Mouse (Mus musculus) neural tube, embryonic 12.5 days (tissue): ENCODE measurements at regions not wholly inside any gene's neighbourhood (a gene's known extent, or its start where the extent isn't known, plus 50 kb on each side); places are given as distances from the start of the nearest gene placed in this dataset.

Source experiments
- ATAC-seq: fragments of 200-750 bp; cut with Nextera tagmentation; 2 replicates; pipeline ENCODE4 v1.8.0; 2017; ENCODE audit warnings: low read depth, mild to moderate bottlenecking, moderate TSS enrichment, moderate library complexity; ENCODE audit not compliant: low FRiP score
- H3K27ac ChIP-seq: fragments of 300-500 bp; sonication (generic); 2 replicates; pipeline ENCODE4 v1.5.1; 2016
- H3K27me3 ChIP-seq: fragments of 300-500 bp; sonication (generic); replicated peaks from 2 replicates; pipeline ENCODE4 v1.6.1; 2016; ENCODE audit warnings: mild to moderate bottlenecking
- H3K36me3 ChIP-seq: fragments of 300-500 bp; sonication (generic); 2 replicates; pipeline ENCODE4 v1.6.1; 2016; ENCODE audit warnings: mild to moderate bottlenecking
- H3K4me1 ChIP-seq: fragments of 300-500 bp; sonication (generic); 2 replicates; pipeline ENCODE4 v1.6.1; 2016
- H3K4me2 ChIP-seq: fragments of 300-500 bp; sonication (generic); replicated peaks from 2 replicates; pipeline ENCODE4 v1.6.1; 2016; ENCODE audit warnings: mild to moderate bottlenecking
- H3K4me3 ChIP-seq: fragments of 300-500 bp; sonication (generic); 2 replicates; pipeline ENCODE4 v1.5.1; 2016
- H3K9ac ChIP-seq: fragments of 300-500 bp; sonication (generic); 2 replicates; pipeline ENCODE4 v1.6.1; 2016; ENCODE audit warnings: mild to moderate bottlenecking
- H3K9me3 ChIP-seq: fragments of 300-500 bp; sonication (generic); 2 replicates; pipeline ENCODE4 v1.6.1; 2016; ENCODE audit warnings: mild to moderate bottlenecking
- WGBS: fragments of 180-500 bp; shearing (Covaris S2); methylation state at CpG from one replicate; pipeline ENCODE4 v1.1.7; 2016; 5-methylcytosine and 5-hydroxymethylcytosine counted together

DNA sequence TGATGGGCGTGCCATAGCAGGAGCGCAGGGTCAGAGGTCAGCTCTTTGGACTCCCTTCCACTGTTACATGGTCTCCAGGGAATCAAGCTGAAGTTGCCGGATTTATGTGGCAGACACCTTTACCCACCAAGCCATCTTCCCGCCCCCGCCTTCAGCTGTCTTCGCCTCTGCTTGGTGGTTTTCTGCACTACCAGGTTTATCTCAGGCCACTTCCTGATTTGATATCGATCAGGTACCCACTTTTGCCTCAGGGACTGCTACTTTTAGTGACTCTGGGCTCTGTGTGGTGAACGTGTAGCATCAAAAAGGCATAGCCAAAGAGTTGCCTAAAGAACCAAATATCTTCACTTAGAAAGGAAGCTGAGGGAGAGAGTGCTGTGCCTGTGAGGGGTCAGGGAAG lies 75.5 kb upstream of the Mrps10 start:
- Histone ChIP-seq H3K4me2 (no peak overlapping the region), H3K27ac (no peak overlapping the region), H3K4me3 (no peak overlapping the region), H3K4me1 (0 out of 2 replicates have a peak, but pooled peaks cover 6% of the 10 kb centered on the region), H3K9me3 (no peaks in the 10 kb centered on the region), H3K36me3 (peaks cover 6% of the 10 kb centered on the region; the same call in 1 of the 2 replicates), H3K9ac (no peak overlapping the region), H3K27me3 (no peaks in the 10 kb centered on the region)
- WGBS, result 91% methylated on average over 8 of the region's 8 CpGs
- ATAC-seq, result no peak

DNA sequence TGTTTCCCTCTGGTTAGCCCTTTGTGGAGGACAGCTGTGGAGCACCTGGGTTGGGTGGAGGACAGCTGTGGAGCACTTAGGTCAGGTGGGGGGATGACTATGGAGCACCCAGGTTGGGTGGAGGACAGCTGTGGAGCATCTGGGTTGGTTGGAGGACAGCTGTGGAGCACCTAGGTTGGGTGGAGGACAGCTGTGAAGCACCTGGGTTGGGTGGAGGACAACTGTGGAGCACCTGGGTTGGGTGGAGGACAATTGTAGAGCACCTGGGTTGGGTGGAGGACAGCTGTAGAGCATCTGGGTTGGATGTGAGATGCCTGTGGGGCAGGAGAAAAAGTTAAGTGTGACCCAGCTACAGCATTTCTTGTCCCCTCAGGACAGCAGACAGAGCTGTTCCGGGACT lies 77.1 kb upstream of the Mrps10 start:
- Histone ChIP-seq H3K9ac (no peak overlapping the region), H3K27me3 (no peaks in the 10 kb centered on the region), H3K27ac (no peak overlapping the region), H3K4me1 (0 out of 2 replicates have a peak, but pooled peaks cover 6% of the 10 kb centered on the region), H3K4me3 (no peak overlapping the region), H3K36me3 (peaks cover 21% of the 10 kb centered on the region), H3K9me3 (no peaks in the 10 kb centered on the region), H3K4me2 (no peak overlapping the region)
- ATAC-seq, result no peak
- 96% methylated on average over 1 of the region's 1 CpGs for WGBS

DNA sequence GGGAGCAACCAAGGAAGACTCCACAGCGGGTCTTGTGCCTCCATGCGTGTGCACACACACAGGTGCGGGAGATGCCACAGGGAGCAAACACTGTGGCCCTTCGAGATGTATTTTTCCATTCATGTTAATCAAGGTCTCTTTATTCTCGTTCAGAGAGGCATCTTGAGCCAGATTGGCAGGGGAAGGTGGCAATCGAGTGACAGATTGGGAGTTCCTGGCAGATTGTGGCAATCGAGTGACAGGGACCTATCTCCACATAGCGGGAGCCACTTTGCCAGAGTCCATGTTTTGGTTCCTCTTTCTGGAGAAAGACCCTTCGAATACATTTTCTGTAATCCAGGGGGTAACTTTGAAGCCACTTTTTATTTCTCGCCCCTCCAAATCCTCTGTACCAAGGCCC lies 83.1 kb upstream of the Mrps10 start:
- no peaks in the 10 kb centered on the region for H3K4me1 ChIP-seq
- H3K9me3 ChIP-seq, result no peaks in the 10 kb centered on the region
- WGBS, result 94% methylated on average over 10 of the region's 10 CpGs
- no peak for ATAC-seq
- H3K9ac ChIP-seq, result no peak overlapping the region
- no peak overlapping the region for H3K4me2 ChIP-seq
- H3K36me3 ChIP-seq, result peaks cover 28% of the 10 kb centered on the region
- no peaks in the 10 kb centered on the region for H3K27me3 ChIP-seq
- no peak overlapping the region for H3K4me3 ChIP-seq
- no peak overlapping the region for H3K27ac ChIP-seq

DNA sequence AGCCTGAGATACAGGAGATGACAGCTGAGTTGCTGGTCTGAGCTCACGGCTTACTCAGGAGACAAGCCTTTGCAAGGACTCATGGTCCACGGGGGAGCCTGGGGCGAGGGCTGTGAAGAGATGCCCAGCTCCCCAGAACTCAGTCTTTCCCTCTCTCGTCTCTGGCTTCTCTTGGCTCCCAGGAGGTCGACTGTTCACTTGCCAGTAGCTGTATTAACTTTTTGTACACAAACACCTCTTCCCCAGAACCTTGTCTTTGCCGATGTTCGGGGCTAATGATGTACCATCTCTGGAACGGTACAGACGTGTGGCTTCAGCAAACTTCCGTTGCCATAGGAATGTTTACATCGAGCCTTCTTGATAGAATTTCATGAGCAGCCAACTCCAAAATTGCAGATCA lies 84.5 kb upstream of the Mrps10 start:
- 86% methylated on average over 11 of the region's 11 CpGs for WGBS
- Histone ChIP-seq H3K4me1 (no peaks in the 10 kb centered on the region), H3K27me3 (no peaks in the 10 kb centered on the region), H3K27ac (no peak overlapping the region), H3K9ac (no peak overlapping the region), H3K4me2 (no peak overlapping the region), H3K9me3 (no peaks in the 10 kb centered on the region), H3K36me3 (peaks cover 28% of the 10 kb centered on the region), H3K4me3 (no peak overlapping the region)
- no peak for ATAC-seq

DNA sequence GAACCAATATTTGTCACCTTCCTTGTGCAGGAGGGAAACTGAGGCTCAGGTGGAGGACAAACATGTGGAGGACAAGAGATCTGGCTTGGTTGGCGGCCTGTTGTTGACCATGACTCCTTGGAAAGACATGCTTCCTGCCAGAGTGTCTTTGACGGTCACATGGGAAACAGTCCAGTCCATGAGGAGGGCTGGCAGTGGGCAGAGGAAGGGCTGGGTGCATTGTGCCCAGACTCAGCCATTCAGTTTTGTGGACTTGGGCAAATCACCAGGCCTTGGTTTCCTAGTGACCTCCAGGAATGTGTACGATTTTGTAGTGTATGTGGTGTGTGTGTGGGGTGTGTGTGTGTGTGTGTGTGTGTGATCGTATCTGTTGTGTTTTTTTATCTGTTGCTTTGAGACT lies 85.5 kb upstream of the Mrps10 start:
- H3K27ac ChIP-seq, result no peak overlapping the region
- H3K9me3 ChIP-seq, result no peaks in the 10 kb centered on the region
- H3K4me1 ChIP-seq, result no peaks in the 10 kb centered on the region
- peaks cover 22% of the 10 kb centered on the region for H3K36me3 ChIP-seq
- no peak overlapping the region for H3K4me2 ChIP-seq
- ATAC-seq, result no peak
- WGBS, result 95% methylated on average over 4 of the region's 4 CpGs
- H3K27me3 ChIP-seq, result no peaks in the 10 kb centered on the region
- no peak overlapping the region for H3K4me3 ChIP-seq
- no peak overlapping the region for H3K9ac ChIP-seq

DNA sequence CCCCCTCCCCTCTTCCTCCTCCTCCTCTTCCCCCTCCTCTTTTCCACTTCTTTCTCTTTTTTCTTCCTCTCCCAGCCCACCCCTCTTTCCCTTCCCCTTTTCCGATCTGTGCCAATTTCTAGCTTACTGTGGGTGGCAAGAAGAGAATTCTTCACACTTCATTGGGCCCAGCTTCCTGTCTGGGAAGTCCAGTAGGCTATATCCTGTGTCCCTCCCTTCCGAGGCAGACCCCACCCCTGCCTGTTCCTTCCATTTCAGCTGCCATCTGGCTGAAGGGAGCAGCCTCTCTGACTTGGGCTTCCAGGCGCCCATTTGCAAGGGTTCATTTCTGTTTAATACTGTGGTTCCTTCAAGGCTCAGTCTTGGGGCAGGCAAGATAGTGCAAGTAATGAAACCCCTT lies 86.2 kb upstream of the Mrps10 start:
- no peak overlapping the region for H3K9ac ChIP-seq
- ATAC-seq, result no peak
- WGBS, result 61% methylated on average over 3 of the region's 3 CpGs

DNA sequence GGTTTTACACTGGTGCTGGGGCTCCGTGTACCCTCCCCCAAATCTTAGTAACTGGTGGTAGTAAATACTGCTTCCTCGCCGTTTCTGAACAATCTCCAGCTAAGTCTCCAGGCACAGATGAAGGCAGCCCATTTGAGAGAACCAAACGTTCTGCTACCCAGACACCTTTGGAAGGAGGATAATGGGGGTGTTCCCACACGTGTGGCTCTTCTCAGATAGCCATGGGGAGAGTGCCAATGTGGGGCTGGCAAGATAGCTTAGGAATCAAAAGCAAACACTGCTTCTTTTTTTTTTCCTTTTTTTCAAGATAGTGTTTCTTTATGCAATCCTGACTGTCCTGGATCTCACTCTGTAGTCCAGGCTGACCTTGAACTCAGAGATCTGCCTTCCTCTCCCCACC lies 90.8 kb upstream of the Mrps10 start:
- H3K4me3 ChIP-seq, result no peak overlapping the region
- no peak overlapping the region for H3K27ac ChIP-seq
- no peaks in the 10 kb centered on the region for H3K27me3 ChIP-seq
- H3K9me3 ChIP-seq, result no peaks in the 10 kb centered on the region
- WGBS, result 88% methylated on average over 5 of the region's 5 CpGs
- H3K4me1 ChIP-seq, result peaks cover 8% of the 10 kb centered on the region; the same call in 1 of the 2 replicates
- ATAC-seq, result no peak
- peaks cover 6% of the 10 kb centered on the region for H3K36me3 ChIP-seq
- H3K4me2 ChIP-seq, result no peak overlapping the region
- no peak overlapping the region for H3K9ac ChIP-seq

More for the DNA sequence above, 86.2 kb upstream of the Mrps10 start:
- no peaks in the 10 kb centered on the region for H3K9me3 ChIP-seq
- H3K4me3 ChIP-seq, result no peak overlapping the region
- no peak overlapping the region for H3K27ac ChIP-seq
- no peaks in the 10 kb centered on the region for H3K27me3 ChIP-seq
- no peak overlapping the region for H3K4me2 ChIP-seq
- peaks cover 18% of the 10 kb centered on the region for H3K36me3 ChIP-seq
- no peaks in the 10 kb centered on the region for H3K4me1 ChIP-seq

DNA sequence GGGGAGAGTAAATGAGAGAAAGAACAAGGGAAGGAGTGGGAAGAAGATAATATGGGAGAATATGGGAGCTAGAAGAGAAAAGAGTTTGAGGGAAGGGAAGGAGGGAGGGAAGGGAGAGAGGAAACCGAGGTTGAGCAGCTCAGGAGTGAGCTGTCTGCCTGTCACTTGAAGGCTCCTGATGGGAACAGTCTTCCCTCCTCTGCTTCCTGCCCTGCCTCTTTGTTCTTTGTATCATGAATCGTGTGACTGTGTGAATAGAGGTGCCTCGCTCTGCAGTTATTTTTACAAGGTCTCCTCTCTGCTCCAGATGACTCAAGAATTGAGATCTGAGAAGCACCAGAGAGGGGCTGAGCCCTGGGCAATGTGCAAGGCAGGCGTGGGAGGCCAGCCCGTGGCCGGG lies 92.0 kb upstream of the Mrps10 start:
- Histone ChIP-seq H3K9me3 (no peaks in the 10 kb centered on the region), H3K4me1 (peaks cover 8% of the 10 kb centered on the region; the same call in 1 of the 2 replicates), H3K27ac (no peak overlapping the region), H3K4me3 (no peak overlapping the region), H3K9ac (no peak overlapping the region), H3K36me3 (peaks cover 6% of the 10 kb centered on the region), H3K27me3 (no peaks in the 10 kb centered on the region), H3K4me2 (no peak overlapping the region)
- no peak for ATAC-seq
- WGBS, result 64% methylated on average over 6 of the region's 6 CpGs

DNA sequence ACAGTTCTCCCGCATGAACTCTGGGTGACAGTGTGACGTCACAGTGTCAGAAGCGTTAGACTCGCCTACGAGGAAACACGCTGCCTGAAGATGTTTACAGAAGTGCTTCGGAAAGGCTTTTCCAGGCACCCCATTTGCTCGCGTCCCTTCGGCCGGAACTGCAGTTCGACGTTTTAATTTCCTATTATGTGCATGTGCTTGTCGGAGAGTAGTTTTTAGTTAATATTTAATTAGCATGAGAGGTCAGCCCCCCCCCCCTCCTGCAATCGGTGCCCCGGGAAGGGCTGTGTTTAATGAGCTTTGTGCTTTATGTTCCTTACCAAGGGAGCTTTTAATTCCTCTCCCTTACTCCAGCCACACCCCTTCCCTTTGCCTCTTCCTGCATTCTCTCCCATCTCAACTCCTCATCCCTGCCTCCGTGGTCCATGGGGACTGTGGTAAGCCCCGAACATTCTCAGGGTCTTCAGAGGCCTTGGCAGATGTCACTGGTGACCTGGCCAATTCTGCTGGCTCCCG lies 92.8 kb upstream of the Mrps10 start:
- peaks cover 6% of the 10 kb centered on the region for H3K36me3 ChIP-seq
- no peak overlapping the region for H3K27ac ChIP-seq
- WGBS, result 66% methylated on average over 19 of the region's 19 CpGs

DNA sequence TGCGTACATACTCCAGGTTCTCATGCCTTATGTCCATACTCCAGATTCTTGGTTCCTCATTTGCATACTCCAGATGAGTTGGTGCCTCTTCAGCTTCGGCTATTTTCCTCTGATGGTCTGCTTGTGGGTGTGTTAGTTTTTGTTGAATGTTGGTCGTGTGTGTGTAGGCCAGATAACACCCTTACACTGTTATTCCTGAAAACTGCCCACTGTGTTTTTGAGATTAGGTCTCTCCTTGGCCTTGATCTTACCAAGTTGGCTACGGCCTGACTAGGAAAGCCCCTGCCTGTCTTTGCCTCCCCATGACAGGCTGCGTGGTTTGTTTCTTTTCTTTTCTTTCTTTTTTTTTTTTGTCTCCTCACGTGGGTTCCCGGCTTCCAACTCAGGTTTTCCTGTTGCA lies 95.4 kb upstream of the Mrps10 start:
- H3K9me3 ChIP-seq, result no peaks in the 10 kb centered on the region

More for the DNA sequence above, 92.8 kb upstream of the Mrps10 start:
- Histone ChIP-seq H3K9me3 (no peaks in the 10 kb centered on the region), H3K4me3 (no peak overlapping the region), H3K27me3 (no peaks in the 10 kb centered on the region), H3K9ac (no peak overlapping the region), H3K4me2 (no peak overlapping the region), H3K4me1 (peaks cover 8% of the 10 kb centered on the region; the same call in 1 of the 2 replicates)
- ATAC-seq, result peak; percentile 41

DNA sequence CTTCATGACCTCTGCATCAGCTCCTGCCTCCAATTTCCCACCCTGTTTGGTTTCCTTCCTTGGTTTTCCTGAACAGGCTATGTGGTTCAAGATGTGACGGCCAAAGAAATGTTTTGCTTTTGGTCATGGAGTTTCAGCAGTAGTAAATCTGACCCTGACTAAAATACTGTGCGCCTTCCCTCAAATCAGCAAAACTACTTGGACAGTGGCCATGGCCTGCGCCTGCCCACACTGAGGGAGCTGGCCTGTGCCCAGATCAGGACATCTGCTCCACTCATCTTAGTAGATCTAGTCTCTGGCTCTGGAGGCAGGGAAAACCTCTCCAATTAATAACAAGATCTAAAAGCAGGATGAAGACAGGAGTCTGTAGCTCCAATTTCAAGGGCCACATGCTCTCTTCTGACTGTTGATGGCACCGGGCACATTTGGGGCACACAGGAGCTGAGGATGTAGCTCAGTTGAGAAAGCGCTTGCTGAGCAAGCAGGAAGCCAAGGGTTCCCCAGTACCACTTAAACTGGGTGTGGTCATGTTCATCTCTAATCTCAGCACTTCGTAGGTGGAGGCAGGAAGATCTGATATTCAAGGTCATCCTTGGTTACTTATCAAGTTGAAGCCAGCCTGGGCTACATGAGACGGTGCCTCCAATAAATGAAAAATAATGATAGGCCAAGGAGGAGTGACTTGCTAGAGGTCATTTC lies 96.6 kb upstream of the Mrps10 start:
- no peak overlapping the region for H3K9ac ChIP-seq
- peaks cover 8% of the 10 kb centered on the region; the same call in 1 of the 2 replicates for H3K4me1 ChIP-seq
- ATAC-seq, result no peak
- no peak overlapping the region for H3K4me2 ChIP-seq
- no peak overlapping the region for H3K4me3 ChIP-seq
- H3K36me3 ChIP-seq, result peaks cover 6% of the 10 kb centered on the region
- H3K27ac ChIP-seq, result no peak overlapping the region
- WGBS, result 89% methylated on average over 7 of the region's 7 CpGs
- H3K9me3 ChIP-seq, result 0 out of 2 replicates have a peak, but pooled peaks cover 3% of the 10 kb centered on the region
- H3K27me3 ChIP-seq, result no peaks in the 10 kb centered on the region

More for the DNA sequence above, 95.4 kb upstream of the Mrps10 start:
- H3K4me1 ChIP-seq, result peaks cover 8% of the 10 kb centered on the region; the same call in 1 of the 2 replicates
- H3K27me3 ChIP-seq, result no peaks in the 10 kb centered on the region
- H3K4me2 ChIP-seq, result no peak overlapping the region
- 92% methylated on average over 7 of the region's 7 CpGs for WGBS
- H3K4me3 ChIP-seq, result no peak overlapping the region
- peaks cover 6% of the 10 kb centered on the region for H3K36me3 ChIP-seq
- no peak for ATAC-seq
- H3K27ac ChIP-seq, result no peak overlapping the region
- H3K9ac ChIP-seq, result no peak overlapping the region

DNA sequence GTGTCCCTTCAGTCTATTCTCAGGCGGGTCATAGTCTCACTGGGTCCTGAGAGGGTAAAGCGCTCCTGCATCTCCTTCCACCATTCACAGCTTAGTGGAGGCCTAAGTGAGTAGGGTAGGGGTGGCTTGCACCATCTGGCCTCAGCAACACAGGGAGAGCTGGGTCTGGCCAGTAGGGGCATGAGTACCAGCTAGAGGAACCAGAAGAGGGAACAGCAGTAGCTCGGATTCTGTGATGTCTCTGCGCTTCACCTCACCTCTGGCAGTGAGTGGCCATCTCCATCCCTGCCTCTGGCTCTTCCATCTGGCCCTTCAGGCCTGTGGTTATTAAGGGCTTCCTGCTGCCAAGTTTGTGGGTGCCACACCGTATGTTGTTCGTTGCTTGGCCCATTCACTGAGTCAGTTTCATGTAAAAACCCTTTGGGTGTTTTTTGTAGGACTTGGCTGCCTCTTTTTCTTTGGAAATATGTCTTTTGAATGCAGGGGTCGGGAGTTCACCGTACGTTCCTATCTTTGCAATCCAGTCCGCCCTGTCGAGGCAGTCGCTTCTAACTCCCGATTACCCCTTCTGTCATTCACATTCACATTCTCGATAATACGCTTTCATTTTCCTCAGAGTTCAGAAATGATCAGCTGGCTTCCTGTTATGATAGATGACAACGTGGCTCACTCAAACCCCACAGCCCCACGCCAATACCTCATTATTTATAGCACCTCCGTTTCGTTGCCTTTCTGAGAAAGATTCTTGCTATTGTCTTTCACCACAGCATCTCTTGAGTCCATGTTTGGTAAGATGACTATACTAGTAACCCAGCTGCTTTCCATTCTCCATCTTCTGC lies 99.4 kb upstream of the Mrps10 start:
- 90% methylated on average over 19 of the region's 19 CpGs for WGBS
- Histone ChIP-seq H3K4me3 (no peak overlapping the region), H3K27me3 (no peaks in the 10 kb centered on the region), H3K36me3 (peaks cover 5% of the 10 kb centered on the region), H3K9me3 (0 out of 2 replicates have a peak, but pooled peaks cover 3% of the 10 kb centered on the region), H3K4me2 (no peak overlapping the region), H3K27ac (no peak overlapping the region), H3K9ac (no peak overlapping the region), H3K4me1 (no peaks in the 10 kb centered on the region)
- no peak for ATAC-seq
